26 mouse cellular contexts compared by ENCODE assay signal in genomic region chr13:98679230-98679629, GRCm38 (mm10). TPM values are rescaled to one million over a fixed set of nuclear protein-coding genes. Genes with fewer than 3 reads are reported as not detected.
DNase-seq lines count a peak whose midpoint lies in the region; ATAC-seq and TF ChIP-seq lines count a peak whose summit lies in the region.
"Had no signal": no experiment of that assay in that cellular context is flagged by ENCODE, and none has a peak within 500 bp of the region (broad histone marks: within the 10 kb centered on the region; RNA-seq: fewer than 3 reads in every experiment).

No protein-coding gene starts in this region.

- TF ChIP-seq CTCF in intestine, postnatal 0 days (IDR thresholded peaks at IDR 0.05; ENCODE audit: low read depth): no peak
- no peak for TF ChIP-seq CTCF in kidney, postnatal 0 days (IDR thresholded peaks at IDR 0.05; ENCODE audit: low read depth)
- TF ChIP-seq CTCF in stomach, postnatal 0 days (IDR thresholded peaks at IDR 0.05; ENCODE audit: low read depth): no peak

- no peak for ATAC-seq in intestine, embryonic 14.5 days (replicated peaks; ENCODE audit: low FRiP score, low TSS enrichment, low read depth)
- ATAC-seq in intestine, postnatal 0 days: no peak
- ATAC-seq in kidney, postnatal 0 days (replicated peaks; ENCODE audit: low FRiP score, low read depth): peak; percentile 42; the same call in 1 of the 2 replicates
- ATAC-seq in stomach, postnatal 0 days (ENCODE audit: low FRiP score, low TSS enrichment): 0 out of 2 replicates have a peak, but pooled peaks have one; percentile 45
- no peak for ATAC-seq in megakaryocyte progenitor cell, adult 5-6 weeks (replicated peaks; ENCODE audit: poor library complexity)
- ATAC-seq: CD4-positive, CD25-positive, alpha-beta regulatory T cell, adult 4 months; forebrain, embryonic 16.5 days had no signal

- 94% methylated on average over 1 of the region's 1 CpGs for WGBS in intestine, embryonic 14.5 days
- 84% methylated on average over 1 of the region's 1 CpGs for WGBS in intestine, postnatal 0 days
- WGBS in kidney, postnatal 0 days: 91% methylated on average over 1 of the region's 1 CpGs
- 85% methylated on average over 1 of the region's 1 CpGs for WGBS in stomach, postnatal 0 days

- H3K9me3 ChIP-seq in intestine, embryonic 14.5 days (ENCODE audit: control insufficient read depth, low read length): no peaks in the 10 kb centered on the region
- H3K9me3 ChIP-seq in intestine, postnatal 0 days (ENCODE audit: control insufficient read depth): no peaks in the 10 kb centered on the region
- no peaks in the 10 kb centered on the region for H3K9me3 ChIP-seq in kidney, postnatal 0 days (replicated peaks; ENCODE audit: low read length)
- no peaks in the 10 kb centered on the region for H3K9me3 ChIP-seq in stomach, postnatal 0 days (ENCODE audit: control insufficient read depth, low read length)
- H3K9me3 ChIP-seq: embryonic facial prominence, embryonic 13.5 days; G1E; heart, embryonic 12.5 days; hindbrain, embryonic 13.5 days had no signal

- no peak for TF ChIP-seq EP300 in stomach, postnatal 0 days (optimal IDR thresholded peaks at IDR 0.05)

- H3K9ac ChIP-seq in intestine, embryonic 14.5 days (ENCODE audit: low read length): no peak overlapping the region
- no peak overlapping the region for H3K9ac ChIP-seq in intestine, postnatal 0 days (ENCODE audit: low read depth, low read length)
- H3K9ac ChIP-seq in kidney, postnatal 0 days (ENCODE audit: low read depth, low read length): no peak overlapping the region
- H3K9ac ChIP-seq in stomach, postnatal 0 days (ENCODE audit: low read length): no peak overlapping the region
- H3K9ac ChIP-seq: embryonic facial prominence, embryonic 13.5 days; forebrain, embryonic 12.5 days; heart, embryonic 12.5 days; hindbrain, embryonic 13.5 days had no signal

- no peaks in the 10 kb centered on the region for H3K36me3 ChIP-seq in intestine, embryonic 14.5 days (ENCODE audit: control insufficient read depth, insufficient read depth, low read length)
- no peaks in the 10 kb centered on the region for H3K36me3 ChIP-seq in intestine, postnatal 0 days (ENCODE audit: control insufficient read depth, insufficient read depth)
- H3K36me3 ChIP-seq in kidney, postnatal 0 days (ENCODE audit: insufficient read depth, low read length): no peaks in the 10 kb centered on the region
- H3K36me3 ChIP-seq in stomach, postnatal 0 days (ENCODE audit: control insufficient read depth, insufficient read depth, low read length): no peaks in the 10 kb centered on the region
- H3K36me3 ChIP-seq: embryonic facial prominence, embryonic 13.5 days; forebrain, embryonic 12.5 days; G1E; heart, embryonic 12.5 days; hindbrain, embryonic 13.5 days had no signal

- no peaks in the 10 kb centered on the region for H3K27me3 ChIP-seq in intestine, embryonic 14.5 days (replicated peaks; ENCODE audit: control insufficient read depth, insufficient read depth, low read length)
- H3K27me3 ChIP-seq in intestine, postnatal 0 days (replicated peaks; ENCODE audit: control insufficient read depth, insufficient read depth, low read length): no peaks in the 10 kb centered on the region
- H3K27me3 ChIP-seq in kidney, postnatal 0 days (ENCODE audit: insufficient read depth, low read length): no peaks in the 10 kb centered on the region
- no peaks in the 10 kb centered on the region for H3K27me3 ChIP-seq in stomach, postnatal 0 days (ENCODE audit: control insufficient read depth, insufficient read depth, low read length)
- H3K27me3 ChIP-seq: embryonic facial prominence, embryonic 13.5 days; forebrain, embryonic 12.5 days; heart, embryonic 12.5 days; hindbrain, embryonic 13.5 days had no signal

- DNase-seq in intestine, embryonic 14.5 days (ENCODE audit: low spot score): peak; percentile 45
- DNase-seq in kidney, postnatal 0 days (ENCODE audit: low spot score): no peak
- no peak for DNase-seq in kidney, adult 11 months
- peak; percentile 21 for DNase-seq in ZHBTc4 (ENCODE audit: low read depth, low spot score)
- peak; percentile 8 for DNase-seq in stomach, postnatal 0 days (ENCODE audit: low spot score)
- no peak for DNase-seq in embryo, embryonic 10 days (ENCODE audit: low spot score)
- DNase-seq: adrenal gland, adult 2 months; adrenal gland, postnatal 36 days; cerebellum, adult 2 months; cerebellum, postnatal 14 days; gastrocnemius, postnatal 14 days; heart, adult 2 months had no signal

- no peak overlapping the region for H3K4me2 ChIP-seq in intestine, embryonic 14.5 days (ENCODE audit: low read length)
- no peak overlapping the region for H3K4me2 ChIP-seq in intestine, postnatal 0 days (replicated peaks; ENCODE audit: low read depth)
- no peak overlapping the region for H3K4me2 ChIP-seq in kidney, postnatal 0 days (ENCODE audit: low read length)
- no peak overlapping the region for H3K4me2 ChIP-seq in stomach, postnatal 0 days (replicated peaks; ENCODE audit: low read depth)
- H3K4me2 ChIP-seq: embryonic facial prominence, embryonic 13.5 days; forebrain, embryonic 12.5 days; heart, embryonic 12.5 days; hindbrain, embryonic 13.5 days had no signal

- H3K4me1 ChIP-seq in intestine, embryonic 14.5 days (replicated peaks; ENCODE audit: control insufficient read depth, insufficient read depth, low read length): peaks cover 8% of the 10 kb centered on the region
- H3K4me1 ChIP-seq in intestine, postnatal 0 days (replicated peaks; ENCODE audit: control insufficient read depth, insufficient read depth, low read length): no peaks in the 10 kb centered on the region
- H3K4me1 ChIP-seq in kidney, postnatal 0 days (replicated peaks; ENCODE audit: insufficient read depth, low read length): peaks cover 16% of the 10 kb centered on the region; the same call in 1 of the 2 replicates
- H3K4me1 ChIP-seq in stomach, postnatal 0 days (replicated peaks; ENCODE audit: control insufficient read depth, insufficient read depth): no peaks in the 10 kb centered on the region
- H3K4me1 ChIP-seq: forebrain, embryonic 12.5 days; hindbrain, embryonic 13.5 days had no signal

- H3K27ac ChIP-seq in intestine, embryonic 14.5 days (ENCODE audit: low read depth): no peak overlapping the region
- H3K27ac ChIP-seq in intestine, postnatal 0 days (ENCODE audit: low read depth, low read length): no peak overlapping the region
- H3K27ac ChIP-seq in kidney, postnatal 0 days: peak overlapping the region; percentile 40; the same call in 1 of the 2 replicates
- no peak overlapping the region for H3K27ac ChIP-seq in stomach, postnatal 0 days (replicated peaks)
- H3K27ac ChIP-seq: embryonic facial prominence, embryonic 13.5 days; forebrain, embryonic 12.5 days; heart, adult 2 months; hindbrain, embryonic 13.5 days had no signal

- no peak overlapping the region for H3K4me3 ChIP-seq in intestine, embryonic 14.5 days (ENCODE audit: low read depth, low read length)
- no peak overlapping the region for H3K4me3 ChIP-seq in intestine, postnatal 0 days (ENCODE audit: low read depth, low read length)
- H3K4me3 ChIP-seq in kidney, postnatal 0 days (replicated peaks; ENCODE audit: low read depth, low read length): no peak overlapping the region
- no peak overlapping the region for H3K4me3 ChIP-seq in stomach, postnatal 0 days (ENCODE audit: low read depth, low read length)
- H3K4me3 ChIP-seq: embryonic facial prominence, embryonic 13.5 days; forebrain, embryonic 12.5 days; heart, adult 2 months; heart, embryonic 12.5 days; hindbrain, embryonic 13.5 days had no signal

RNA-seq across cellular contexts. Expression of gene Tmem171, which starts 15.4 kb away (rescaled TPM):
- polyA plus RNA-seq in intestine, embryonic 14.5 days (2014; fragmentation: Nextera tagmentation; extraction: Ambion mirVana): 18.1 and 19.7 TPM in 2 replicates
- 48.6 and 56.7 TPM in 2 replicates for polyA plus RNA-seq in intestine, postnatal 0 days (2015; fragmentation: Nextera tagmentation; extraction: Ambion mirVana)
- 21.5 and 24.6 TPM in 2 replicates for polyA plus RNA-seq in kidney, postnatal 0 days (2015; fragmentation: Nextera tagmentation; extraction: Ambion mirVana)
- 27.4 and 29.6 TPM in 2 replicates for polyA plus RNA-seq in stomach, postnatal 0 days (2015; fragmentation: Nextera tagmentation; extraction: Ambion mirVana)
- 0.57 TPM in 1 of 2 replicates, not detected in the other for total RNA-seq in megakaryocyte progenitor cell, adult 5-6 weeks (2015)
- not detected in 2 replicates for total RNA-seq in megakaryocyte progenitor cell, adult 5-6 weeks (2017)
- polyA plus RNA-seq: CD4-positive, CD25-positive, alpha-beta regulatory T cell, adult 4 months; cerebellum, adult 2 months; forebrain, embryonic 12.5 days; forebrain, embryonic 16.5 days; G1E; hindbrain, embryonic 13.5 days had no signal

RNA-seq across cellular contexts. Expression of gene Tmem174, which starts 42.0 kb away (rescaled TPM):
- 0.15 and 0.20 TPM in 2 replicates for polyA plus RNA-seq in intestine, embryonic 14.5 days (2014; fragmentation: Nextera tagmentation; extraction: Ambion mirVana)
- 0.21 and 0.34 TPM in 2 replicates for polyA plus RNA-seq in intestine, postnatal 0 days (2015; fragmentation: Nextera tagmentation; extraction: Ambion mirVana)
- polyA plus RNA-seq in kidney, postnatal 0 days (2015; fragmentation: Nextera tagmentation; extraction: Ambion mirVana): 102 and 105 TPM in 2 replicates
- not detected in 2 replicates for polyA plus RNA-seq in stomach, postnatal 0 days (2015; fragmentation: Nextera tagmentation; extraction: Ambion mirVana)
- not detected in 2 replicates for total RNA-seq in megakaryocyte progenitor cell, adult 5-6 weeks (2015)
- total RNA-seq in megakaryocyte progenitor cell, adult 5-6 weeks (2017): not detected in 2 replicates
- total RNA-seq: adrenal gland, adult 2 months; adrenal gland, postnatal 36 days; common myeloid progenitor, adult 5-6 weeks; gastrocnemius, adult 18-20 months; gastrocnemius, postnatal 14 days; heart, adult 2 months; heart, postnatal 25 days had no signal
- polyA plus RNA-seq: adrenal gland, adult 2 months; CD4-positive, CD25-positive, alpha-beta regulatory T cell, adult 4 months; embryonic facial prominence, embryonic 13.5 days; forebrain, embryonic 12.5 days; forebrain, embryonic 16.5 days; G1E; gonadal fat pad, adult 2 months; heart, adult 2 months; heart, embryonic 12.5 days; heart, embryonic 16.5 days; hindbrain, embryonic 13.5 days had no signal

Comparison
In these comparisons a context has a peak if more than half of its experiments do, and no peak if none do; other contexts are left out.
1. ATAC-seq: peak in kidney, postnatal 0 days (single experiment) and stomach, postnatal 0 days (single experiment); none in intestine, embryonic 14.5 days (single experiment), intestine, postnatal 0 days (single experiment) and megakaryocyte progenitor cell, adult 5-6 weeks (single experiment).
2. DNase-seq: peak in intestine, embryonic 14.5 days (single experiment), ZHBTc4 (single experiment) and stomach, postnatal 0 days (single experiment); none in kidney, postnatal 0 days (single experiment), kidney, adult 11 months (single experiment) and embryo, embryonic 10 days (single experiment).
3. RNA of gene Tmem174, which starts 42.0 kb away (polyA plus RNA-seq): 102 to 105 TPM in kidney, postnatal 0 days; 0.21 to 0.34 TPM in intestine, postnatal 0 days, 0.15 to 0.20 TPM in intestine, embryonic 14.5 days and not detected in stomach, postnatal 0 days; every median in the first group is over 10 times any median in the second.